Mouse (Mus musculus) myocyte (in vitro differentiated cells): ENCODE results near the gene Samd4. TPM values are rescaled to one million over a fixed set of nuclear protein-coding genes. Genes with fewer than 3 reads are reported as not detected.

ENCODE experiments used
- H3K27me3 ChIP-seq: one replicate; pipeline ENCODE4 v1.6.1; 2011; ENCODE audit not compliant: control insufficient read depth, insufficient read depth, insufficient read length
- H3K36me3 ChIP-seq: one replicate; pipeline ENCODE4 v1.6.1; 2011; ENCODE audit not compliant: control insufficient read depth, insufficient read depth
- H3K4me2 ChIP-seq: one replicate; pipeline ENCODE4 v1.6.1; 2011; ENCODE audit warnings: low read depth, control low read depth
- H3K4me3 ChIP-seq: one replicate; pipeline ENCODE4 v1.5.1; 2011; ENCODE audit warnings: mild to moderate bottlenecking, control low read depth, moderate library complexity
- H3K79me2 ChIP-seq: one replicate; pipeline ENCODE4 v1.6.1; 2011; ENCODE audit not compliant: control insufficient read depth, insufficient read depth
- H3ac ChIP-seq: one replicate; pipeline ENCODE4 v1.6.1; 2011; ENCODE audit not compliant: control insufficient read depth, insufficient read length
- CEBPB ChIP-seq: IDR thresholded peaks from 2 replicates; pipeline ENCODE4 v1.6.1; 2011; ENCODE audit warnings: mild to moderate bottlenecking, moderate library complexity; ENCODE audit not compliant: poor library complexity, insufficient read depth, severe bottlenecking
- E2F4 ChIP-seq: IDR thresholded peaks from one replicate; pipeline ENCODE4 v1.6.1; 2011; ENCODE audit warnings: mild to moderate bottlenecking, control low read depth, moderate library complexity; ENCODE audit not compliant: insufficient read depth
- MAX ChIP-seq: IDR thresholded peaks from one replicate; pipeline ENCODE4 v1.6.1; 2011; ENCODE audit warnings: low read depth, mild to moderate bottlenecking, control low read depth
- MYOD1 ChIP-seq, 3 experiments: IDR thresholded peaks; one replicate each; pipeline ENCODE4 v1.6.1; 2011; ENCODE audit warnings: control low read depth in 2 of 3, low read depth in 2 of 3, mild to moderate bottlenecking in 2 of 3, moderate library complexity in 1 of 3; ENCODE audit not compliant: insufficient read length in 2 of 3, control insufficient read depth in 1 of 3
- MYOG ChIP-seq, 3 experiments: IDR thresholded peaks; one replicate each; pipeline ENCODE4 v1.6.1; 2011; ENCODE audit warnings: control low read depth in 2 of 3, low read depth in 2 of 3, mild to moderate bottlenecking in 2 of 3; ENCODE audit not compliant: insufficient read length in 2 of 3, control insufficient read depth in 1 of 3, insufficient read depth in 1 of 3
- POLR2A ChIP-seq: IDR thresholded peaks from one replicate; pipeline ENCODE4 v1.6.1; 2011; ENCODE audit warnings: low read depth, mild to moderate bottlenecking, control low read depth, moderate library complexity; ENCODE audit not compliant: insufficient read length
- POLR2AphosphoS2 ChIP-seq: IDR thresholded peaks from one replicate; pipeline ENCODE4 v1.6.1; 2011; ENCODE audit warnings: low read depth, control low read depth; ENCODE audit not compliant: insufficient read length
- REST ChIP-seq: IDR thresholded peaks from one replicate; pipeline ENCODE4 v1.6.1; 2011; ENCODE audit warnings: mild to moderate bottlenecking, control low read depth, moderate library complexity; ENCODE audit not compliant: insufficient read depth, insufficient read length
- SRF ChIP-seq: IDR thresholded peaks from one replicate; pipeline ENCODE4 v1.6.1; 2011; ENCODE audit warnings: low read depth; ENCODE audit not compliant: control insufficient read depth, insufficient read length
- TCF12 ChIP-seq: IDR thresholded peaks from one replicate; pipeline ENCODE4 v1.6.1; 2011; ENCODE audit warnings: mild to moderate bottlenecking, control low read depth; ENCODE audit not compliant: poor library complexity, insufficient read depth, severe bottlenecking
- TCF3 ChIP-seq: IDR thresholded peaks from one replicate; pipeline ENCODE4 v1.6.1; 2011; ENCODE audit warnings: low read depth, control low read depth; ENCODE audit not compliant: insufficient read length
- USF1 ChIP-seq: IDR thresholded peaks from one replicate; pipeline ENCODE4 v1.6.1; 2011; ENCODE audit warnings: low read depth, mild to moderate bottlenecking, control low read depth, moderate library complexity
- polyA plus RNA-seq: library from polyadenylated mRNA; unstranded; fragments of >200 nt; fragmentation: generic; extraction: Trizol; gene quantifications from one replicate; pipeline ENCODE4 v1.2.1, GENCODE M21; 2012; ENCODE audit warnings: missing spikeins

Gene Samd4
- polyA plus RNA-seq, 1 experiment: 15.7 TPM

GRCm38 (mm10) chr14:46849769-46850168 is 32.9 kb upstream of the Samd4 start:
- Histone ChIP-seq H3K27me3 (no peaks in the 10 kb centered on the region), H3K4me3 (no peak overlapping the region), H3ac (no peak overlapping the region), H3K79me2 (no peaks in the 10 kb centered on the region), H3K4me2 (no peak overlapping the region), H3K36me3 (peaks cover 8% of the 10 kb centered on the region)
- TF ChIP-seq POLR2A: no peak
- no peak for TF ChIP-seq TCF3
- TF ChIP-seq MYOG (IDR thresholded peaks at IDR 0.05; ENCODE audit: control insufficient read depth in 1 of 3, insufficient read depth in 1 of 3, insufficient read length in 2 of 3, low read depth in 2 of 3): no peak
- no peak for TF ChIP-seq SRF
- no peak for TF ChIP-seq E2F4

GRCm38 (mm10) chr14:46853677-46854076 is 29.0 kb upstream of the Samd4 start:
- Histone ChIP-seq H3K36me3 (no peaks in the 10 kb centered on the region), H3K4me2 (no peak overlapping the region), H3K79me2 (no peaks in the 10 kb centered on the region), H3K27me3 (no peaks in the 10 kb centered on the region), H3ac (no peak overlapping the region), H3K4me3 (no peak overlapping the region)
- TF ChIP-seq POLR2A: no peak
- TF ChIP-seq MYOD1 (IDR thresholded peaks at IDR 0.05; ENCODE audit: control insufficient read depth in 1 of 3, insufficient read length in 2 of 3, low read depth in 2 of 3): peak in 2 of 3 experiments; percentile 57 to 86
- no peak for TF ChIP-seq E2F4
- TF ChIP-seq CEBPB: no peak
- TF ChIP-seq MYOG (IDR thresholded peaks at IDR 0.05; ENCODE audit: control insufficient read depth in 1 of 3, insufficient read depth in 1 of 3, insufficient read length in 2 of 3, low read depth in 2 of 3): peak in 2 of 3 experiments; percentile 89 to 90
- no peak for TF ChIP-seq TCF3
- no peak for TF ChIP-seq TCF12
- no peak for TF ChIP-seq USF1
- no peak for TF ChIP-seq REST
- no peak for TF ChIP-seq MAX
- TF ChIP-seq SRF: no peak
- no peak for TF ChIP-seq POLR2AphosphoS2

GRCm38 (mm10) chr14:46862922-46863321 is 19.7 kb upstream of the Samd4 start:
- no peaks in the 10 kb centered on the region for H3K36me3 ChIP-seq
- no peaks in the 10 kb centered on the region for H3K79me2 ChIP-seq
- H3ac ChIP-seq: no peak overlapping the region
- H3K4me2 ChIP-seq: no peak overlapping the region
- TF ChIP-seq CEBPB (no peak), USF1 (no peak), MYOG (IDR thresholded peaks at IDR 0.05; ENCODE audit: control insufficient read depth in 1 of 3, insufficient read depth in 1 of 3, insufficient read length in 2 of 3, low read depth in 2 of 3) (no peak), E2F4 (no peak), TCF3 (no peak), POLR2AphosphoS2 (no peak), MYOD1 (IDR thresholded peaks at IDR 0.05; ENCODE audit: control insufficient read depth in 1 of 3, insufficient read length in 2 of 3, low read depth in 2 of 3) (no peak), TCF12 (no peak), REST (no peak), MAX (no peak), POLR2A (no peak), SRF (no peak)
- H3K4me3 ChIP-seq: no peak overlapping the region
- H3K27me3 ChIP-seq: no peaks in the 10 kb centered on the region

GRCm38 (mm10) chr14:46880935-46881334 is 1.7 kb upstream of the Samd4 start:
- Histone ChIP-seq H3K36me3 (no peaks in the 10 kb centered on the region), H3K79me2 (peaks cover 20% of the 10 kb centered on the region), H3ac (no peak overlapping the region), H3K27me3 (no peaks in the 10 kb centered on the region), H3K4me2 (peak overlapping the region; percentile 83), H3K4me3 (no peak overlapping the region)
- TF ChIP-seq USF1 (no peak), SRF (no peak), TCF3 (no peak), MAX (no peak), MYOD1 (IDR thresholded peaks at IDR 0.05; ENCODE audit: control insufficient read depth in 1 of 3, insufficient read length in 2 of 3, low read depth in 2 of 3) (no peak), MYOG (IDR thresholded peaks at IDR 0.05; ENCODE audit: control insufficient read depth in 1 of 3, insufficient read depth in 1 of 3, insufficient read length in 2 of 3, low read depth in 2 of 3) (no peak), CEBPB (no peak), REST (no peak), TCF12 (no peak), E2F4 (no peak), POLR2A (no peak), POLR2AphosphoS2 (no peak)

GRCm38 (mm10) chr14:46881581-46882430 is 848 bp upstream of the Samd4 start:
- peak overlapping the region; percentile 94 for H3K4me3 ChIP-seq
- H3K27me3 ChIP-seq: no peaks in the 10 kb centered on the region
- peak overlapping the region; percentile 86 for H3ac ChIP-seq
- peak overlapping the region; percentile 83 for H3K4me2 ChIP-seq
- TF ChIP-seq TCF12 (peak; percentile 27), REST (no peak), E2F4 (no peak), MYOD1 (IDR thresholded peaks at IDR 0.05; ENCODE audit: control insufficient read depth in 1 of 3, insufficient read length in 2 of 3, low read depth in 2 of 3) (peak in 2 of 3 experiments; percentile 86 to 95), MAX (no peak), POLR2AphosphoS2 (no peak), USF1 (no peak), MYOG (IDR thresholded peaks at IDR 0.05; ENCODE audit: control insufficient read depth in 1 of 3, insufficient read depth in 1 of 3, insufficient read length in 2 of 3, low read depth in 2 of 3) (peak; percentile 40 to 97 (median 92)), POLR2A (no peak), SRF (no peak), CEBPB (no peak), TCF3 (peak; percentile 86)
- H3K36me3 ChIP-seq: no peaks in the 10 kb centered on the region
- H3K79me2 ChIP-seq: peaks cover 29% of the 10 kb centered on the region
